Comparison of ENCODE assay signal across 12 mouse cellular contexts in genomic region chr1:136773743-136774142, GRCm38 (mm10).
DNase-seq lines count a peak whose midpoint lies in the region; ATAC-seq and TF ChIP-seq lines count a peak whose summit lies in the region.
"Had no signal": no experiment of that assay in that cellular context is flagged by ENCODE, and none has a peak within 500 bp of the region (broad histone marks: within the 10 kb centered on the region; RNA-seq: fewer than 3 reads in every experiment).

No protein-coding gene starts in this region.

- intact Hi-C loops in left cerebral cortex, adult 2 months (cut with DNase I): no loop called here

- no peaks in the 10 kb centered on the region for H3K27me3 ChIP-seq in E14TG2a.4 (ENCODE audit: insufficient read depth, low read length)

- H3K27ac ChIP-seq in left cerebral cortex, adult 2 months: no peak overlapping the region
- H3K27ac ChIP-seq: heart, embryonic 10.5 days; limb, embryonic 15.5 days had no signal

- no peak for ATAC-seq in CD4-positive, CD25-positive, alpha-beta regulatory T cell, adult 4 months

- H3K4me1 ChIP-seq in E14TG2a.4 (replicated peaks; ENCODE audit: low read depth, low read length): peaks cover 7% of the 10 kb centered on the region
- H3K4me1 ChIP-seq: megakaryocyte, embryonic 14.5 days had no signal

- H3K4me3 ChIP-seq in left cerebral cortex, adult 2 months: no peak overlapping the region
- no peak overlapping the region for H3K4me3 ChIP-seq in E14TG2a.4 (replicated peaks; ENCODE audit: low read length)
- H3K4me3 ChIP-seq: heart, embryonic 10.5 days; limb, embryonic 15.5 days; megakaryocyte, embryonic 14.5 days had no signal

- peak; percentile 40 for DNase-seq in CD4-positive, CD25-positive, alpha-beta regulatory T cell, adult 2 months (ENCODE audit: low read depth, low spot score)
- no peak for DNase-seq in left cerebral cortex, adult 2 months (ENCODE audit: extremely low spot score in 1 of 2, low spot score in 2 of 2)
- DNase-seq in left cerebral cortex, adult 8-10 months (ENCODE audit: low spot score in 2 of 2): no peak
- DNase-seq in c-Kit-positive CD71-positive TER-119-positive erythroid progenitor cells, embryonic 14.5 days (ENCODE audit: low spot score): peak; percentile 14
- DNase-seq in cerebellum, postnatal 36 days: no peak
- DNase-seq in cerebellum, adult 8-10 months: no peak
- DNase-seq: kidney, adult 8-10 months had no signal

- no peaks in the 10 kb centered on the region for H3K36me3 ChIP-seq in E14TG2a.4 (ENCODE audit: insufficient read depth, low read length)
- H3K36me3 ChIP-seq: heart, embryonic 10.5 days; limb, embryonic 15.5 days had no signal

- peaks cover 9% of the 10 kb centered on the region; the same call in 1 of the 2 replicates for H3K9me3 ChIP-seq in E14TG2a.4 (ENCODE audit: low read length)
- H3K9me3 ChIP-seq: heart, embryonic 10.5 days; limb, embryonic 15.5 days had no signal

- peak; percentile 50 for TF ChIP-seq CTCF in left cerebral cortex, adult 2 months (IDR thresholded peaks at IDR 0.05)
- peak; percentile 77 for TF ChIP-seq CTCF in E14TG2a.4 (conservative IDR thresholded peaks at IDR 0.05; ENCODE audit: low read length)

Comparison
In these comparisons a context has a peak if more than half of its experiments do, and no peak if none do; other contexts are left out.
1. DNase-seq: peak in CD4-positive, CD25-positive, alpha-beta regulatory T cell, adult 2 months (single experiment) and c-Kit-positive CD71-positive TER-119-positive erythroid progenitor cells, embryonic 14.5 days (single experiment); none in left cerebral cortex, adult 2 months (0 of 2), left cerebral cortex, adult 8-10 months (0 of 2), cerebellum, postnatal 36 days (0 of 2) and cerebellum, adult 8-10 months (single experiment).